Mouse (Mus musculus): ENCODE measurements around the gene Hspb9. TPM values are rescaled to one million over a fixed set of nuclear protein-coding genes. Genes with fewer than 3 reads are reported as not detected.

Hspb9 gene
- total RNA-seq, 2 experiments from 2014 or later, result not detected

DNA sequence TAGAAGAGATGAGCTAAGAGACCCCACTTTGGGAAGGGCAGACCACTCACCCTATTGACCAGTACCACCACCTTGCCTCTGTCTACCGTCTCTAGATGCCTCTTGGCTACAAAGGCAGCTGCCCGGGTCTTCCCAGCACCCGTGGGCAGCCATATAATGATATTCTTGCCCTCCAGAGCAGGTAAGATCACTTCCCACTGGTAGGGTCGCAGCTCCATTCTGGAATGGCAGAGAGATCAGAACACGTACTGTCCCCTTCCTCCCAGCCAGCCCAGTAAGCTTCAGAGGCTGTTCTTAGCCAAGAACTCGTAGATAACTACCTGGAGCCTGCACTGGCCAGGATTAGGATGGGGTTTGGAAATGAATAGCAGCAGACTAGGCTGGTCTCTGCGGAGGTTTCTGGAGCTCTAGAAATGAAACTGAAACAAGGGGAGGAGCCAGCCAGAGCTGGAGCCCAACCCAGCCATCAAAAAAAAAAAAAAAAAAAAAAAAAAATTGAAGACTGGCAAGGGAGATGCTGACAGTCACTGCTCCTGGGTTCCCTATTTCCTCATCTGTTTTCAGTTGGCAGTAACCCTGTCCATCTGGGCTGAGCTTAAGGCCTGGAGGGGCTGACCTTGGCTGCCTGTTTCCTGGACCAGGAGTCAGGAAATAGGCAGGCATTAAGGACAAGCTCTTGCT, 9.7 kb upstream of the Hspb9 start, which contains the start of gene Dhx58:
Dhx58 (minus strand) TSS at position 421 of the 681 bp plus-strand sequence.
- no peak for DNase-seq (ENCODE audit: low spot score in 2 of 2)

GRCm38 (mm10) chr11:100705095-100705747, 8.4 kb upstream of the Hspb9 start:
- no peak for DNase-seq (ENCODE audit: low spot score in 2 of 2)

GRCm38 (mm10) chr11:100709201-100709810, 4.3 kb upstream of the Hspb9 start:
- DNase-seq (ENCODE audit: low spot score in 2 of 2), result no peak

DNA sequence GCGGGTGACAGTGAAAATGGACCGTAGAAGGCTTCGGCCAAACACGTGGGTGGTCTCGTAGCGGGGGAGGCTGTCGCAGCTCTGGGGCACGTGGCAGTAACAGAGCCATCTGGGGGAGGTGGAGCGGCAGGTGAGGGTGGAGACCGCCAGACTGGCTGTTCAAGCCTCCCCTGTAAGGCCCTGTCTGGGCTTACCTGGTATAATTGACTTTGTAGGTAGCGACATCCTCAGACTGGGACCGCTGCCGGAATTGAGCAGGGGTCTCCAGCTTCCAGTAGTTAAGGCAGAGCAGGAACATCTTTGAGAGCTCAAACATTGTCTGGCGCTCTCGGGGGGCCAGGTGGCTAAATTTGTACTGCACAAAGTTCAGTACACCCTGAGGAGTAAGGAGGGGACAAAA, 3.1 kb upstream of the Hspb9 start:
- DNase-seq (ENCODE audit: low spot score in 2 of 2), result no peak

- DNase-seq (ENCODE audit: low spot score in 2 of 2), result no peak
Measured at GRCm38 (mm10) chr11:100710977-100711376, 2.7 kb upstream of the Hspb9 start.

DNA sequence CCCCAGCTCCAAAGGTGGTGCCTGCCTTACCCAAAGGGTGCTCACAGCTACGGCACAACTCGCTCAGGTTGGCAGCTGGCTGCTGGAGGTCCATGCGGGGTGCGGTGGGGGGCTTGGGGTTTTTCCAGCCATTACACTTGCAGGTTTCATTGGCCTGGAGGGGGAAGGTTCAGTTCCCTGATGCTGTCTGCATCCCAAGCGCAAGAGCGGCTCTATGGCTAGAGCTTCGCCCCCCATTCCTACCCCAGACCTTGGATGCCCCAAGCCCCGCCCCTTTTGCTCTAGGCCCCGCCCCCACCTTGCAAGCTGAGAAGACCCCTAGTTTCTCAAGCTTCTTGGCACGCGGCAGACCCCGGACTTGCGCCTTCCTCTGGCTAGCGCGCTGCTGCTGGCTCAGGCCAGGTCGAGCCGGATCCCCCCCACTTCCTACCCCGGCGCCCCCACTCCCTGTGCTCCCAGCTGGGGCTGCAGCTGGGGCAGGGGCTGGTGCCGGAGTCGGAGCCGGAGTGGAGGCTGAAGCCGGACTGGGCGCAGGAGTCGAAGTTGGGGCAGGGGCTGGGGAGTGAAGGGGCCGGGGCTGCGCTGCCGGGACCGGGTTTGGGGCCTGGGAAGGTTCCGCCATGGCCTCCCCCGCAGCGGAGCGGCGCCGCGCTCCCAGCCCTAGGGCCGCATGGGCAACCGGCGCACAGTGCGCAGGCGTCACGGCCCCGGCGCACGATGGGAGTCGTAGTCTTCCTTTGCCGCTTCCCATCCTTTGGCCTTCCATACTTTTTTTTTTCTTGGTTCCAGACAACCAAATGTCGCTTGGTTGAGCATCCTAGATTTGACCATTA, 1.7 kb upstream of the Hspb9 start, which contains the start of gene Kat2a:
Kat2a (minus strand) TSS at position 683 of the 833 bp plus-strand sequence.
- peak; percentile 81 to 90 for DNase-seq (ENCODE audit: low spot score in 2 of 2)

GRCm38 (mm10) chr11:100713174-100713573, 476 bp upstream of the Hspb9 start:
- no peak for DNase-seq (ENCODE audit: low spot score in 2 of 2)

- peak; percentile 82 to 86 for DNase-seq (ENCODE audit: low spot score in 2 of 2)
Measured at GRCm38 (mm10) chr11:100714534-100714915, 875 bp downstream of the Hspb9 start.

DNA sequence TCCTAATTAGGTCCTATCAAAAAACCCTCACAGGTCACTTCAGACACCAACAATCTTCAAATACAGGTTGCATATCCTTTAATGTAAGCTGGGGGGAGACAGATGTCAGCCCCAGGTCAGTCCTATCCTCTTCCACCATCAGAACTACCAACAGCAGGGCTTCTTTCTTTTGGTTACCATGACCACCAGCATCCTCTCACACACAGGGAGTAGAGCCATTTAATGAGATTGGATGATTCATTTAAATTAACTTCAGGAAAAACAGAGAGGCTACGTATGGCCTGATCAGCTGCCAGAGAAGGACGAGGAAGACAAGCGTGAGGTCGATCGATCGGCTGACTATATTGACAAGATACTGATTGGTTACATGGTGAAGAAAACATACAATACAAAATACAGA, 1.3 kb downstream of the Hspb9 start:
- DNase-seq (ENCODE audit: low spot score in 2 of 2), result no peak

DNA sequence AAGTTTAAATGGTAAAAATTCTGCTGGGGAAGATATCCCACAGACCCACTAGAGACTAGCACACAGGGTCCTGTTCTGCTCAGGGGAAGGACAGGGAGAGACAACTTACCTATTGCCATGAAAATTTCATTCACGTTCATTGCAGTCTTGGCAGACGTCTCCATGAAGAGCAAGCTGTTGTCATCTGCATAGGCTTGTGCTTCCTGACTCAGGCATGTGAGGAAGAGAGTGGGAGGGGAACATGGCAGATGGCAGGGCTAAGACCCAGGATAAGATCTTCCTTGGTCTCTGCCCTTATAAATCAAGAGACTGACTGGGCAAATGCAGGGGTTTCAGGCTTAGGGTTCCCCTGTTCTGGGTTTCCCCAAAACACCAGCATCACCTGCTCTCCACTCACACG, 3.0 kb downstream of the Hspb9 start:
- peak in 1 of 2 experiments; percentile 36 for DNase-seq (ENCODE audit: low spot score in 2 of 2)

- no peak for DNase-seq (ENCODE audit: low spot score in 2 of 2)
Measured at GRCm38 (mm10) chr11:100718462-100718861, 4.8 kb downstream of the Hspb9 start.

DNA sequence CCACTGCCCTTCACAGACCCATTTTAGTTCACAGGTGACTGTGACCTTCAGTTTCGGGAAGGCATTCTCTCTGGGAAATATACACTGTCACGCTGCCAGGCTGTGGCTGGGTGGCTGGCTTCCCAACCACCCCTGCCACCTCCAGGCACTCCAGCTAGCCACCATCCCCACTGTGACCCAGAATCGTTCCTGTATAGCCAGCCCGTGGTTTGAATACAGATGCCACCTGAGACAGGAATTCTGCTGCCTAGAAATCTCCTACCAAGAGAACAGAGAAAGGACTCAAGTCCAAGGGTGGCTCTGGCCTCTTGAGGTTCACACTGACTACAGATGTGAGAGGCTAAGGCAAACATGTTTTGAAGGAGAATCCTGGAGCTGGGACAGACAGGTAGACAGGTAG, 5.2 kb downstream of the Hspb9 start:
- peak in 1 of 2 experiments; percentile 28 for DNase-seq (ENCODE audit: low spot score in 2 of 2)

- DNase-seq (ENCODE audit: low spot score in 2 of 2), result peak in 1 of 2 experiments; percentile 36
Measured at GRCm38 (mm10) chr11:100719312-100719711, 5.7 kb downstream of the Hspb9 start.

DNA sequence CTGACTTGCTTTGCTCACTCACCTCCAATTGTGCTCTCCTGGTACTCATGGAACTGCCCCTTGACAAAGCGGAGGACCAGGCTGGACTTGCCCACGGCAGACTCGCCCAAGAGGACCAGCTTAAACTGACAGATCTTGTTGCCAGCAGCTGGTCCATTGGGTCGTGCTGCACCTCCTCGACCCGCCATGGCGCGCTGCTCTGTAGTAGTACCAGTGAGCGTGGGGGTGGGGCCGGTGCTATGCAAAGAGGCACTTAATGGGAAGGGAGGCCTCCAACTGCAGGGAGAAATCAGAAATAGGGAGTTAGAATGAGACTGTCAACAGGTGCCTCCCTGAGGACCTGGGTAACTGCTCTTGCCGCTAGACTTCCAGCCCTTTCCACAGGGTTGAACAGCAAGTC, 6.2 kb downstream of the Hspb9 start:
- DNase-seq (ENCODE audit: low spot score in 2 of 2), result no peak

DNA sequence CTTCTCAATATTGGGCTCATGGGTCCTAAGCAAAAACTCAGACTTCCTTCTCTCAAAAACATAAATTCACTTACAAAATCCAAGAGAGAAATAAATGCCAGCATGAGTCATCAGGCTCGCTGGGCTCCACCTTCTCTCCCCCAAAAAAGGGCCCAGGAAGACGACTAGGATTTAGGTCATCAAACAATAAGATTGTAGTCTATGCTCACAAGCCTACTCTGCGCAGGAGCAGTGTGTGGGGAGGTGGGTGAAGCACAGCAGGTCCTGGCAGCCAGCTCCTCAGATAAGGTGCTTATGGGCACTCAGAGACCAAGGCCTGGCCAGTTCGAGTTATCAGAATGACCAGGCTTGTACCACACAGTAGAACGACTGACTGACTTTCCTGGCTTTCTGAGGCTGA, 6.7 kb downstream of the Hspb9 start:
- DNase-seq (ENCODE audit: low spot score in 2 of 2), result peak in 1 of 2 experiments; percentile 45

GRCm38 (mm10) chr11:100721254-100721653, 7.6 kb downstream of the Hspb9 start:
- no peak for DNase-seq (ENCODE audit: low spot score in 2 of 2)

DNA sequence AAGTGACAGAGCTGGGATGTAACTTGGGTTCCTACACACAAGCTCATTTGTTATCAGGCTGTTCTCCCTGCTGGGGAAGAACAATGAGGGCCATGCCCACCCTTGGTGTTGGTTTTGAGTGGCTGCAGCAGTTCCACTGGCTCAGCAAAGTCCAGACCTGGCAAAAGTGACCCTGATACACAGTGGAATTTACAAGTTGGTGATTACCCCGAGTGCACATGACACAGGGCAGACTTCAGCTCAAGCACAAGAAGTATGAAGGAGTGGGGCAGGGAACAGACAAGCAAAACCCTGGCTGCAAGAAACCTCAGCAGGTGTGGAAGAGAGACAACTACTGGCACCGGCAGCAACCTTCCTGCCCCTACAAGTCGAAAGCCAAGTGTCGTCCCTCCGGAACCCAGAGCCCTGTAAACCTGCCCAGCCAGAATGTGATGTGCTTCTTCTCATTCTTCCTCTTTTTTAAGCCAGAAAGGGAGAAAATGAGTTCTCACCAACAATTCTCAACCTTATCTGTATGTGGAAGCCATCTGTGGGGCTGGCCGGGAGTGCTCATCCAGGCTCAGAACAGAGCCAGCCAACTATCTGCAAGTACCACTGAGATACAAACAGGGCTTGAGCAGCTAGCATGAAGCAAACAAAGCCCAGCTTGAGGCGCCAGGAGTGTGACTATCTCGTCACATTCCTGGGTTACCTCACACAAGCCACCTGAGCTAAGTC, 8.3 kb downstream of the Hspb9 start:
- DNase-seq (ENCODE audit: low spot score in 2 of 2), result no peak

GRCm38 (mm10) chr11:100722493-100723028, 8.9 kb downstream of the Hspb9 start:
- no peak for DNase-seq (ENCODE audit: low spot score in 2 of 2)

- DNase-seq (ENCODE audit: low spot score in 2 of 2), result no peak
Measured at GRCm38 (mm10) chr11:100724919-100725512, 11.4 kb downstream of the Hspb9 start.

DNA sequence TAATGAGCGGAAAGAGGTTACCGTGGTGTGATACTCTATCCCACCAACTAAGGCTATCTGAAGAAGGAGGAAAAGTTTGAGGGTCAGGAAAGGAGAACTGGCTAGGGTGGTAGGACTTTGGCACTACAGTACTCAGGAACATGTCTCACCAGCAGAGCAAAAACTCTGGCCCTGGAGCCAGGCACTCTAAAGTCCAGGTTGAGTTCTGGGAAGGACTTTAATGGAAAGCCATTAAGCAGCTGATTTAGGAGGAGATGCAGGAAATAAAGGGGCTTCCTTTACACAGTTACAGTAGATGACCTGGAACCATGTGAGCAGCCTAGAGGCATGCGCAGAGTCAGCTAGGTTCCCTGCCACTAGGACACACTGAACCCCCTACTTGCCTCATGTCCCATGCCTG, 13.6 kb downstream of the Hspb9 start:
- DNase-seq (ENCODE audit: low spot score in 2 of 2), result no peak

Measured in left cerebral cortex, adult 18-20 months (tissue).